Mouse (Mus musculus) myocyte (in vitro differentiated cells): Measurements from ENCODE around the gene Kcnj16.

ENCODE experiments used
- CEBPB ChIP-seq: IDR thresholded peaks from 2 replicates; pipeline ENCODE4 v1.6.1; 2011; ENCODE audit warnings: mild to moderate bottlenecking, moderate library complexity; ENCODE audit not compliant: poor library complexity, insufficient read depth, severe bottlenecking
- E2F4 ChIP-seq: IDR thresholded peaks from one replicate; pipeline ENCODE4 v1.6.1; 2011; ENCODE audit warnings: mild to moderate bottlenecking, control low read depth, moderate library complexity; ENCODE audit not compliant: insufficient read depth
- MAX ChIP-seq: IDR thresholded peaks from one replicate; pipeline ENCODE4 v1.6.1; 2011; ENCODE audit warnings: low read depth, mild to moderate bottlenecking, control low read depth
- MYOD1 ChIP-seq, 3 experiments: IDR thresholded peaks; one replicate each; pipeline ENCODE4 v1.6.1; 2011; ENCODE audit warnings: control low read depth in 2 of 3, low read depth in 2 of 3, mild to moderate bottlenecking in 2 of 3, moderate library complexity in 1 of 3; ENCODE audit not compliant: insufficient read length in 2 of 3, control insufficient read depth in 1 of 3
- MYOG ChIP-seq, 3 experiments: IDR thresholded peaks; one replicate each; pipeline ENCODE4 v1.6.1; 2011; ENCODE audit warnings: control low read depth in 2 of 3, low read depth in 2 of 3, mild to moderate bottlenecking in 2 of 3; ENCODE audit not compliant: insufficient read length in 2 of 3, control insufficient read depth in 1 of 3, insufficient read depth in 1 of 3
- POLR2A ChIP-seq: IDR thresholded peaks from one replicate; pipeline ENCODE4 v1.6.1; 2011; ENCODE audit warnings: low read depth, mild to moderate bottlenecking, control low read depth, moderate library complexity; ENCODE audit not compliant: insufficient read length
- POLR2AphosphoS2 ChIP-seq: IDR thresholded peaks from one replicate; pipeline ENCODE4 v1.6.1; 2011; ENCODE audit warnings: low read depth, control low read depth; ENCODE audit not compliant: insufficient read length
- REST ChIP-seq: IDR thresholded peaks from one replicate; pipeline ENCODE4 v1.6.1; 2011; ENCODE audit warnings: mild to moderate bottlenecking, control low read depth, moderate library complexity; ENCODE audit not compliant: insufficient read depth, insufficient read length
- SRF ChIP-seq: IDR thresholded peaks from one replicate; pipeline ENCODE4 v1.6.1; 2011; ENCODE audit warnings: low read depth; ENCODE audit not compliant: control insufficient read depth, insufficient read length
- TCF12 ChIP-seq: IDR thresholded peaks from one replicate; pipeline ENCODE4 v1.6.1; 2011; ENCODE audit warnings: mild to moderate bottlenecking, control low read depth; ENCODE audit not compliant: poor library complexity, insufficient read depth, severe bottlenecking
- TCF3 ChIP-seq: IDR thresholded peaks from one replicate; pipeline ENCODE4 v1.6.1; 2011; ENCODE audit warnings: low read depth, control low read depth; ENCODE audit not compliant: insufficient read length
- USF1 ChIP-seq: IDR thresholded peaks from one replicate; pipeline ENCODE4 v1.6.1; 2011; ENCODE audit warnings: low read depth, mild to moderate bottlenecking, control low read depth, moderate library complexity

GRCm38 (mm10) chr11:111066299-111066691 lies 98.5 kb downstream of the Kcnj16 start:
- TF ChIP-seq USF1: no peak
- TF ChIP-seq MYOD1 (IDR thresholded peaks at IDR 0.05; ENCODE audit: control insufficient read depth in 1 of 3, insufficient read length in 2 of 3, low read depth in 2 of 3): peak in 1 of 3 experiments; percentile 71
- TF ChIP-seq POLR2A: no peak
- no peak for TF ChIP-seq E2F4
- TF ChIP-seq TCF3: no peak
- peak; percentile 51; the same call in 1 of the 2 replicates for TF ChIP-seq CEBPB
- TF ChIP-seq MAX: no peak
- TF ChIP-seq SRF: no peak
- no peak for TF ChIP-seq TCF12
- no peak for TF ChIP-seq REST
- TF ChIP-seq POLR2AphosphoS2: no peak
- no peak for TF ChIP-seq MYOG (IDR thresholded peaks at IDR 0.05; ENCODE audit: control insufficient read depth in 1 of 3, insufficient read depth in 1 of 3, insufficient read length in 2 of 3, low read depth in 2 of 3)
